Mouse (Mus musculus): ENCODE data around the gene Bptf. TPM values are rescaled to one million over a fixed set of nuclear protein-coding genes. Genes with fewer than 3 reads are reported as not detected.
"Not testable (repeated sequence)": the region's sequence is repeated elsewhere in the genome, so short reads cannot be mapped to it uniquely, and the experiment has no call there.

Bptf gene
- total RNA-seq (2021) = 10 to 100 TPM; 33.6 to 43.6 TPM
- polyA plus RNA-seq (2012; rRNA removed) = 22.1 and 22.4 TPM in 2 replicates
- long read RNA-seq, partial matches to known transcripts = 1 of 1 reads
- long read RNA-seq, other reads (novel, unspliced or antisense) = 0 of 1 reads

GRCm38 (mm10) chr11:107131749-107132421, at the start of gene Bptf:
Gene Bptf (minus strand): TSS chr11:107132127.
- peak; percentile 94 for DNase-seq

GRCm38 (mm10) chr11:107161215-107161614, 29.3 kb upstream of the Bptf start:
- DNase-seq = no peak

- DNase-seq = no peak
These were observed 27.1 kb upstream of the Bptf start for GRCm38 (mm10) chr11:107159034-107159433.

GRCm38 (mm10) chr11:107156977-107157642, 25.2 kb upstream of the Bptf start:
- peak; percentile 19 for DNase-seq

- no peak for DNase-seq
These were observed 23.4 kb upstream of the Bptf start for GRCm38 (mm10) chr11:107155292-107155691.

- DNase-seq = no peak
These were observed 22.5 kb upstream of the Bptf start for GRCm38 (mm10) chr11:107154431-107154830.

- DNase-seq = no peak
These were observed 21.7 kb upstream of the Bptf start for GRCm38 (mm10) chr11:107153645-107154044.

- DNase-seq = no peak
These were observed 19.9 kb upstream of the Bptf start for GRCm38 (mm10) chr11:107151809-107152208.

GRCm38 (mm10) chr11:107143956-107144355, 12.0 kb upstream of the Bptf start:
- not testable (repeated sequence) for DNase-seq

GRCm38 (mm10) chr11:107142382-107142781, 10.5 kb upstream of the Bptf start:
- no peak for DNase-seq

GRCm38 (mm10) chr11:107140756-107141155, 8.8 kb upstream of the Bptf start:
- no peak for DNase-seq

- DNase-seq = no peak
These were observed 6.7 kb upstream of the Bptf start for GRCm38 (mm10) chr11:107138633-107139032.

GRCm38 (mm10) chr11:107137593-107137992, 5.7 kb upstream of the Bptf start:
- DNase-seq = no peak

GRCm38 (mm10) chr11:107136458-107136857, 4.5 kb upstream of the Bptf start:
- DNase-seq = not testable (repeated sequence)

GRCm38 (mm10) chr11:107135741-107136140, 3.8 kb upstream of the Bptf start:
- DNase-seq = no peak

- DNase-seq = no peak
These were observed 499 bp upstream of the Bptf start for GRCm38 (mm10) chr11:107132426-107132825.

- DNase-seq = peak; percentile 83
These were observed 813 bp downstream of the Bptf start for GRCm38 (mm10) chr11:107130879-107131748.

GRCm38 (mm10) chr11:107130221-107130788, 1.6 kb downstream of the Bptf start:
- peak; percentile 24 for DNase-seq

GRCm38 (mm10) chr11:107129641-107130040, 2.3 kb downstream of the Bptf start:
- no peak for DNase-seq

- DNase-seq = not testable (repeated sequence)
These were observed 5.2 kb downstream of the Bptf start for GRCm38 (mm10) chr11:107126716-107127115.

GRCm38 (mm10) chr11:107125011-107125410, 6.9 kb downstream of the Bptf start:
- DNase-seq = peak; percentile 62

- peak; percentile 85 for DNase-seq
These were observed 7.6 kb downstream of the Bptf start for GRCm38 (mm10) chr11:107124327-107124731.

All from adrenal gland, adult 2 months (tissue).